Mouse (Mus musculus) MEL (cell line): Measurements from ENCODE around the gene Oat.

Experiments
- CHD1 ChIP-seq: IDR thresholded peaks from 2 replicates; pipeline ENCODE4 v1.6.1; 2012; ENCODE audit warnings: low read depth, mild to moderate bottlenecking, inconsistent platforms, low read length, improper control_type of control experiment
- CTCF ChIP-seq, 3 experiments: IDR thresholded peaks in 2 of 3; conservative IDR thresholded peaks in 1 of 3; 2 replicates each; pipeline ENCODE4 v1.5.1; 2011 to 2012; ENCODE audit warnings: low read length in 3 of 3, low read depth in 2 of 3, mild to moderate bottlenecking in 2 of 3, improper control_type of control experiment in 1 of 3, inconsistent platforms in 1 of 3, mixed read lengths in 1 of 3, moderate library complexity in 1 of 3; ENCODE audit not compliant: control insufficient read depth in 1 of 3, insufficient read depth in 1 of 3, poor library complexity in 1 of 3, severe bottlenecking in 1 of 3
- EP300 ChIP-seq, 2 experiments: IDR thresholded peaks; 2 replicates each; pipeline ENCODE4 v1.6.1; 2011; ENCODE audit warnings: improper control_type of control experiment in 2 of 2, low read length in 2 of 2, low read depth in 1 of 2, mild to moderate bottlenecking in 1 of 2
- GATA1 ChIP-seq: IDR thresholded peaks from 2 replicates; pipeline ENCODE4 v1.6.1; 2011; ENCODE audit warnings: low read depth, low read length, improper control_type of control experiment
- JUND ChIP-seq: IDR thresholded peaks from 2 replicates; pipeline ENCODE4 v1.6.1; 2011; ENCODE audit warnings: low read depth, mild to moderate bottlenecking, improper control_type of control experiment, low read length
- MAX ChIP-seq: IDR thresholded peaks from 2 replicates; pipeline ENCODE4 v1.6.1; 2011; ENCODE audit warnings: low read length, improper control_type of control experiment

DNA sequence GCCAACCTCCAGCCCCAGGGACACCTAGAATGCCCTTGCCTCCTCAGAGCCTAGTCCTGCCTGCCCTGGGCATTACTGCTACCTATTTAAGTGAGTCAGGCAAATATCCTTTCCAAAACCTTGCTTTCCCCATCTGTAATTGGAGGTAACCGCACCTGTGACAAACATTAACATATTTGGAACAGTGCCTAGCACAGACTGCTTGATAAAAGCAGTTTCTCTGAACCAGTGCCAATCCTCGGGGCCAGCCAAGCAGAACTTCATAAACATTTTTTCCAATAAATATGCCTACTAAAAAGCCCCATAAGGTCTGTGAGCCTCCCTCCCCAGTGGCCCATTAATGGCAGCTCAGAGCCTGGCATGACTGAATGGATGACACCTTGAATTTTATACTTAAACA, 22.1 kb downstream of the Oat start:
- no peak for TF ChIP-seq JUND
- no peak for TF ChIP-seq CHD1
- TF ChIP-seq CTCF (IDR thresholded peaks at IDR 0.05 in 2 of 3, conservative IDR thresholded peaks at IDR 0.05 in 1 of 3; ENCODE audit: control insufficient read depth in 1 of 3, insufficient read depth in 1 of 3, low read depth in 2 of 3, low read length in 3 of 3, poor library complexity in 1 of 3, severe bottlenecking in 1 of 3): no peak
- no peak for TF ChIP-seq EP300 (IDR thresholded peaks at IDR 0.05; ENCODE audit: low read depth in 1 of 2, low read length in 2 of 2)
- no peak for TF ChIP-seq GATA1
- TF ChIP-seq MAX: no peak
